Mouse (Mus musculus) gastrocnemius, adult 8-10 months (tissue): Measurements from ENCODE around the gene Cryz. TPM values are rescaled to one million over a fixed set of nuclear protein-coding genes. Genes with fewer than 3 reads are reported as not detected.
A peak's percentile ranks its signal among the peaks of the same experiment; 100 is the strongest.

ENCODE experiments used
- DNase-seq, 2 experiments: peaks; one replicate each; pipeline ENCODE4 v3.0.0; 2022; ENCODE audit warnings: low spot score in 2 of 2
- total RNA-seq, 4 experiments: library from RNA; stranded (reverse); gene quantifications; 2 replicates each; pipeline ENCODE4 v1.2.4; 2022

Gene Cryz
- 10 to 100 TPM; 12.6 to 14.9 (median 14.3) TPM for total RNA-seq

DNA sequence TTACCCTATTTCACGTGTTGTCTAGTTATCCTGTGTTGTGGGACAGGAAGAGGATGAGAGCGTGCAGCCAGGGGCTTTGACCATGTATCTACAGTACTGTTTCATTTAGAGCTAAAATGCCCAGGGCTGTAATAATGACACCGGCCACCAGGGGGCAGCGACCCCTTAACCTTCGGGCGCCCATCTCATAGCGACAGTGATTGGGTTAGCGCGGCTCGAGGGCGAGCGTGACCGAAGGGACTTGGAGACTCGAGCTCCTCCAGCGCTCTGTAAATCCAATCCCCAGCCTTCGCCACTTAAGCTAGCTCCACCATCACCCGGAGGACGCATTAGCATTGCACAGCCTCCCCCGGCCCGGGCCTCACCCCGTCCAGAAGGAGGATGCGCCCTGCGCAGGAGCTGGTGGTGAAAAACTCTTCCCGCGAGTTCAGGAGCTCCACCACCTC, at the start of gene Cryz:
Gene Cryz (plus strand): TSS at position 224 of the 446 bp plus-strand sequence.
- DNase-seq: peak; percentile 84 to 86

- no peak for DNase-seq
Observed at GRCm38 (mm10) chr3:154547549-154548426, 48.7 kb upstream of the Cryz start.

- no peak for DNase-seq
Observed at GRCm38 (mm10) chr3:154548868-154549301, 47.6 kb upstream of the Cryz start.

DNA sequence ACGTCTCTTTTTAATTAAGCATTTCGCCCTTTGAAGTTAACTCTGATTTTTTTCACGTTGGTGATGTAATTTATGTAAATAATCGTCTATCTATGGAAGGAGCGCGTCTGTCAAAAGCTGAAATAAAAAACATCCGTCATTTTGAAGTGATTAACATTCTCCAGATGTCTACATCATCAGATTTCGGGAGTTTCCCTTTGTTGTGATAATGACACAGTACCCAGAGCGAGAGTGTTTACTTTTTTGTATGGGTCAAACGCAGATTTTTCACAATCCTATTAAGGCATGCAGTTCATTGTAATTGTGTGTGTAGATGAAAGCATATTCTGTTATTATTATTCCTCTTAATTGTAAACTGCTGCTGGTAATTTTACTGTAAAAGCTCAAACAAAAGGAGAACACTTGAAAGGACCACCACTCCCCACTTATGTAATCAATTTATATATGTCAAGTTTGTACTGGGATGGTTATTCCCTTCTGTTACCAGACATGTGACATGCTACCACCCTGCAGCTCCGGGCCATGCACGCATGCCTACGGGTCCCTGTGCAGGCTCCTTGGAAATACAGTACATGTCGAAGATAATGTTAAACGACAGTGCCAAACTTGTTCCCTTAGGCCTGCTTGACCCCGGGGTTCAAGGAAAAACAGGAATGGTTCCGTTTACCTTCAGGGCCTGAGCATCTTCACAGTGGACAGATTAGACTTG, 46.0 kb upstream of the Cryz start:
- DNase-seq: no peak

GRCm38 (mm10) chr3:154551035-154551411, 45.5 kb upstream of the Cryz start:
- DNase-seq: no peak

- no peak for DNase-seq
Observed at GRCm38 (mm10) chr3:154562192-154562591, 34.3 kb upstream of the Cryz start.

DNA sequence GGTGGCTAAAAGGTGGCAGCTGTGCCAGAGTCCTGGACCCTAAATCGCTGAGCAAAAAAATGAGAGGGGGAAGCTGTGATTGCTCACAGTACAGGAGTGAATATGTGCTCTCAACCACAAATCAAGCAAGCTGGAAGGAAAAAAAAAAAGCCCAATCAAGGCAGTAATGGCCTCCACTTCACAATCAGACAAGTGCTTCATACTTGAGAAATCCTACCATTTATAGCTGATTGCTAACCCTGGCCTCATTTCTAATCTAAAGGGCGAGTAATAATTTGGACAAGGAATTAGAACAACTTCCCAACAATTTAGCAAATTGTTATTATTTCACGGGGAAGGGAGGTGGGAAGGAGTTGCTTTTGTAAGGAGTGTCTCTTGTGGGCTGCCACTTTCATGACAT, 31.1 kb upstream of the Cryz start:
- no peak for DNase-seq

GRCm38 (mm10) chr3:154570029-154570575, 26.4 kb upstream of the Cryz start:
- DNase-seq: no peak

- no peak for DNase-seq
Observed at GRCm38 (mm10) chr3:154570786-154571185, 25.7 kb upstream of the Cryz start.

DNA sequence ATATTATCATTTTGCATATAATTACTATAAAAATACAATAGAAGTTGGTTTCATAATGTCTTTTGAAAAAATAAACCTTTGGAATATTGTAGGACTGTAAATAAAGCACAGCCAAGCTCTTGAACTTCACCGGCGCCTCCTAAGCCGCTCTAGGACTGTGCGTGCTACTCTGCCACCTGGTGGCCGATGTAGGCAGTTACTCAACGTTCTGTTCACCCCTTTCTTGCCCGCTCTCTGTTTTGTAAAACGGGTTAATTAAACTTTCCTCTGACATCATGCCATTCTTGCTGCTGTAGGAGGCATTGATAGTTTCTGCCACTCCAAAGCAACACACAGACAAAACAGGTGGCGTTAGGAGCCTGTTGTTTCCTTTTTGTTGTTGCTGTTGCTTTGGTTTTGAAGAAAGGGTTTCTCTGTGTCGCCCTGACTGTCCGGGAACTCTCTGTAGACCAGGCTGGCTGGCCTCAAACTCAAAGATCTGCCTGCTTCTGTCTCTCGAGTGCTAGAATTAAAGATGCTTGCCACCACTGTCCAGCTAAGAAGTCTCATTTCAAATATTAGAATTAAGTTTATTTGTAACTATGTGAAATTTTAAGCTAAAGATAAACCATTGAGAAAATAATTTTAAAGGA, 24.1 kb upstream of the Cryz start:
- DNase-seq: peak in 1 of 2 experiments; percentile 20

DNA sequence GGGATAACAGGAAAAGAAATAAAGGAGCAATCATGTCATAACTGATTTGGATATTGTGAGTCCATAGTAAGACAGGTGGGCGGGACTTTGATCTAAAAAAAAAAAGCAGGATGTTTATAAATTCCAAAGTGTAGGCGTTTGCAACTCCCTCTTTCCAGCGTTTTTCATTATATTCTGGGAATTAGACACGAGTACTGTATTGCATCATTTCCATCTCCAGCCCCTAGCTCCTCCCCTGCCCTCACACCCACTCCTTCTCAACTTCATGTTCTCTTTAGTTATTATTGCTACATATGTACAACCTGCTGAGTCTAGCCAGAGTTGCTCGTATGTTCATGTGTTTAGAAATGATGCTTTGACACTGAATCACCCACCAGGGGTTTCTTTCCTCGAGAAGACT, 22.8 kb upstream of the Cryz start:
- no peak for DNase-seq

GRCm38 (mm10) chr3:154577895-154578294, 18.6 kb upstream of the Cryz start:
- no peak for DNase-seq

GRCm38 (mm10) chr3:154584351-154584750, 12.2 kb upstream of the Cryz start:
- no peak for DNase-seq

- no peak for DNase-seq
Observed at GRCm38 (mm10) chr3:154590971-154591370, 5.5 kb upstream of the Cryz start.

GRCm38 (mm10) chr3:154591621-154592020, 4.9 kb upstream of the Cryz start:
- DNase-seq: no peak

DNA sequence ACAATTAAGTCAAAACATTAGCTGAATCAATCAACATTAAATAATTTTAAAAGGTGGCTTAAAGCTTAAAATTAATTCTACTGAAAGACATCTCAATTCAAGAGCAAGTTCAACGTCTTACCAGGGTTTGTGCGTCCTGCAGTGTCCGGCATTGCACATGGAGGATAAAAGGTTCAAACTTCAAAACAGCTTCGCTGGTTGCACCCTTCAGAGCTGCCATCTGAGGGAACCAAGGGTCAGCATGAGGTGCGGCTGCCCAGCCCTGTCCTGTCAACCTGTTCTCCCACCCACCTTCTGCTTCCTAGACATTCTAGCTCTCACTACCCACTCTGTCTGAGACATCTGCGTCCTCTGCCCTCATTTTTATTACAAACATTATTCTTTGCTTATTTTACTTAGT, 2.9 kb upstream of the Cryz start:
- DNase-seq: no peak

DNA sequence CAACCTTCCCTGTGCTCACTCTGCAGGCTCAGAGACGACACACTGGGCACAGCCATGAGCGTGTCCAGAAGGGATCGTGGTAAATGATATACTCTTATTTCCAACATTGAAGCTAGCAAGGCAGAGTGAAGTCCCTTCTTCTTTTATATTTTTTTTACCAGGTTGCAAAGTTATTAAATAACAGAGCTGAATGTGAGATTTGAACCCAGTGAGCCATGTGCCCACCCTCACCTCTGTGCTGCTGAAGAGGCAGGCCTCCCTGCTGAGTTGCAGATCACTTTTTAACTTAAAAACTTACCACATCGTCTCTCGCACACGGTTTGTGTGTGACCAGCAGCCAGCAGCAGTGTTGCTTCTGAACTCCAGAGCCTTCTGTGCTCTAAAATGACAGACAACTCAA, 2.4 kb upstream of the Cryz start:
- no peak for DNase-seq

DNA sequence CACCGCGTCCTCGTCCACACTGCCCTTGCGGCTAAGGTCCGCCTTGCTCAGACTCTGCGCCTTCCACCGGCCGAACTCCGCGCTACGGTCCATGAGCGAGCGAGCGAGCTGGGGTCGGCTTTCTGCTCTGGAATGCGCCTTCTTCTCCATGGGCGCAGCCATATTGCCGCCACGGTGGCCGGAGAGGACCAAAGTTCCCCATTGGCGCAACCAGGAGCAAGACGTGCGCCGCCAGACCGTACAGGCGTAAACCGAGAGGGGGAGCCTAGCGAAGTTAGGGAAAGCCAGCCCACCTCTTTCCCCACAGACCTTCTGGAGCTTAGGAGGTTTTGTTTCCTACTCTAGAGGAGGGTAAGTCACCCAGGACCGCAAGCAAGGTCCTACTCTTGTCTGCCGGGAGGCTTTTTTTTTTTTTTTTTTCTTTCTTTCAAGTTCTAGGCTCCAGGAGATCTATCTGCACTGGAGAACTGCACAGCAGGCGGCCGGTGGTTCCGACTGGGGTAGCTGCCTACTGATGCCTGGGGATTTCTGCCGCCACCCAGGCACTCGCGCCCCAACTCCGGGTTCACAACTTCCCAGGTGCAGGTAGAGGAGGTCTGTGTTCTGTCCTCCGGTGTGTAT, 533 bp downstream of the Cryz start, which contains the start of gene Tyw3:
Gene Tyw3 (minus strand): TSS at position 171 of the 621 bp plus-strand sequence.
- DNase-seq: peak; percentile 91 to 93

GRCm38 (mm10) chr3:154597561-154597960, 1.1 kb downstream of the Cryz start:
- no peak for DNase-seq

DNA sequence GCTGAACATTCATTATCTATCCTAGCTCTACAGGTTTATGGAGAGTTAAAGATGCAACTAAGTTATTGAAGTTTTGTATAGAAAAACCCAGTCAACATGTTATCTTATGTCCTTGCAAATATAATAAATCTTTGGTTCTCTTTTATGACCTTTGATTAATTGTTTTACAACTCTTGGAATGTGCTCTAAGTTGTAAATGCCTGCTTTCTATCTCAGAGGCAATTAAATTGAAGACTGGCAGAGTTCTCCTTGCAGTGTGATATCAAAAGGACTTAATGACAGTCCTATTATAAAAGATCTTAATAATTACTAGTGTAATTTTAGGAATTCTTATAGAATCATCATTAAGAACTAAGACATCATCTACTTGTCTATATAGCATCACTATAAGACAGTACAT, 5.6 kb downstream of the Cryz start:
- no peak for DNase-seq

- DNase-seq: no peak
Observed at GRCm38 (mm10) chr3:154604871-154605270, 8.4 kb downstream of the Cryz start.
